Mouse (Mus musculus): ENCODE measurements around the gene Sars.

DNA sequence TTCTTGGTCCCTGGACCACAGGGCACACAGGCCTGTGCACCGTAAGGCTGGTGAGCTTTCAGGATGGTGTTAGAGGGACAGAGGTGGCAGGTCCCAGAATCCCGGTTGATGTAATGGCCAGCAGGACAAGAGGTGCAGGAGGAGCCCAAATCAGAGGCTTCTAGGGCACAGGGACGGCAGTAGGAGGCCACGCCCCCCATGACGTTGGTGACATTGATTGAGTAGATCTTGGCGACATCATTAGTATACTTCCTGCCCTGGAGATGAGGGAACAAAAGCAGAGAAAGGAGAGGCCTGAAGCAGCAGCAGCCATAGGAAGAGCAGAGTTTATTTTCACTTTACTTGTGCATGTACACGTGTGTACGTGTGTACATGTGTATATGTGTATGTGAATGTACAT, 22.8 kb upstream of the Sars start:
- TF ChIP-seq CTCF (IDR thresholded peaks at IDR 0.05; ENCODE audit: borderline replicate concordance, insufficient read depth, low read length) (no peak), POLR2A (IDR thresholded peaks at IDR 0.05; ENCODE audit: low read depth, low read length) (no peak)
